ENCODE assay signal across 15 mouse cellular contexts in the genomic region with DNA sequence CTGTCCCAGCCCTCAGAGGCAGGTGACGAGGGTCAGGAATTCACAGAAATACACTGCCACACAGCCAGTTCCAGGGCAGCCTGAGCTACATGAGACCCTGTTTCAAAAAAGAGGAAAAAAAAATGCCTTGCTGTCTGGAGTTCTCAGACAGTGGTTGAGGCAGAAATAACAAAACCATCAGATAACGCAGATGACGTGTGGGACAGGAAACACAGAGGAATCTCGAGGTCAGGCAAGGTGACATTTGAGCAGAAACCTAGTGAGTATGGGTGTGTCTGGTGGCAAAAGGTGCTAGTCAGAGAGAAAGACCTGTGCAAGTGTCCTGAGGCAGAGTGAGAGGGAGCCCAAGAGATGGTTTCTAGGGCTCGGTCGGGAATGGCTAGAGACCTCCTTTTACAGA.
"Had no signal": no experiment of that assay in that cellular context is flagged by ENCODE, and none has a peak within 500 bp of the region (broad histone marks: within the 10 kb centered on the region; RNA-seq: fewer than 3 reads in every experiment).

No protein-coding gene starts in this region.

- H3K4me3 ChIP-seq: left cerebral cortex, adult 2 months; limb, embryonic 15.5 days; liver, embryonic 12.5 days; midbrain, embryonic 12.5 days; neural tube, embryonic 12.5 days; stomach, embryonic 15.5 days had no signal

- DNase-seq: kidney, adult 2 months; kidney, postnatal 25 days; lung, embryonic 14.5 days; lung, postnatal 10 days; lung, postnatal 4 days; retina, postnatal 1 day; right cerebral cortex, postnatal 4 days had no signal

- H3K36me3 ChIP-seq: limb, embryonic 15.5 days; liver, embryonic 12.5 days; midbrain, embryonic 12.5 days; neural tube, embryonic 12.5 days; stomach, embryonic 15.5 days had no signal

- ATAC-seq: intestine, embryonic 16.5 days; liver, embryonic 12.5 days; midbrain, embryonic 16.5 days had no signal

- H3K9me3 ChIP-seq: limb, embryonic 15.5 days; liver, embryonic 12.5 days; midbrain, embryonic 12.5 days; neural tube, embryonic 12.5 days; stomach, embryonic 15.5 days had no signal

- H3K4me2 ChIP-seq: limb, embryonic 15.5 days; liver, embryonic 12.5 days; lung, embryonic 14.5 days; midbrain, embryonic 12.5 days; neural tube, embryonic 12.5 days; stomach, embryonic 15.5 days had no signal

- H3K9ac ChIP-seq: limb, embryonic 15.5 days; liver, embryonic 12.5 days; lung, embryonic 14.5 days; midbrain, embryonic 12.5 days; neural tube, embryonic 12.5 days; stomach, embryonic 15.5 days had no signal

- H3K27ac ChIP-seq: left cerebral cortex, adult 2 months; limb, embryonic 15.5 days; liver, embryonic 12.5 days; midbrain, embryonic 12.5 days; neural tube, embryonic 12.5 days; stomach, embryonic 15.5 days had no signal
